Mouse (Mus musculus) heart, embryonic 12.5 days (tissue): ENCODE results near the gene Cfap61. TPM values are rescaled to one million over a fixed set of nuclear protein-coding genes. Genes with fewer than 3 reads are reported as not detected.
A peak's percentile ranks its signal among the peaks of the same experiment; 100 is the strongest.
"Not testable (repeated sequence)": the region's sequence is repeated elsewhere in the genome, so short reads cannot be mapped to it uniquely, and the experiment has no call there.

Experiments used
- ATAC-seq: fragments of 200-750 bp; cut with Nextera tagmentation; 2 replicates; pipeline ENCODE4 v1.8.0; 2017; ENCODE audit warnings: moderate TSS enrichment, moderate library complexity; ENCODE audit not compliant: insufficient number of reproducible peaks, low FRiP score
- H3K27ac ChIP-seq: fragments of 300-500 bp; sonication (generic); 2 replicates; pipeline ENCODE4 v1.5.1; 2016; ENCODE audit warnings: mild to moderate bottlenecking, moderate library complexity; ENCODE audit not compliant: poor library complexity, severe bottlenecking
- H3K27me3 ChIP-seq: fragments of 300-500 bp; sonication (generic); replicated peaks from 2 replicates; pipeline ENCODE4 v1.6.1; 2016; ENCODE audit warnings: mild to moderate bottlenecking, moderate library complexity
- H3K36me3 ChIP-seq: fragments of 300-500 bp; sonication (generic); 2 replicates; pipeline ENCODE4 v1.6.1; 2016; ENCODE audit warnings: mild to moderate bottlenecking, moderate library complexity
- H3K4me1 ChIP-seq: fragments of 300-500 bp; sonication (generic); replicated peaks from 2 replicates; pipeline ENCODE4 v1.6.1; 2016; ENCODE audit warnings: mild to moderate bottlenecking
- H3K4me2 ChIP-seq: fragments of 300-500 bp; sonication (generic); 2 replicates; pipeline ENCODE4 v1.6.1; 2016; ENCODE audit warnings: mild to moderate bottlenecking, moderate library complexity
- H3K4me3 ChIP-seq: fragments of 300-500 bp; sonication (generic); 2 replicates; pipeline ENCODE4 v1.5.1; 2016; ENCODE audit warnings: mild to moderate bottlenecking
- H3K9ac ChIP-seq: fragments of 300-500 bp; sonication (generic); 2 replicates; pipeline ENCODE4 v1.6.1; 2016; ENCODE audit warnings: mild to moderate bottlenecking, moderate library complexity
- H3K9me3 ChIP-seq: fragments of 300-500 bp; sonication (generic); replicated peaks from 2 replicates; pipeline ENCODE4 v1.6.1; 2016; ENCODE audit warnings: mild to moderate bottlenecking, moderate library complexity
- WGBS: fragments of 180-500 bp; shearing (Covaris S2); methylation state at CpG from one replicate; pipeline ENCODE4 v1.1.7; 2016; 5-methylcytosine and 5-hydroxymethylcytosine counted together
- polyA plus RNA-seq: library from polyadenylated mRNA; unstranded; fragments of >200 nt; fragmentation: Nextera tagmentation; extraction: Ambion mirVana; gene quantifications from 2 replicates; pipeline ENCODE4 v1.2.1, GENCODE M21; 2016

The Cfap61 gene
- polyA plus RNA-seq, 1 experiment from 2014 or later, result 0.59 TPM

DNA sequence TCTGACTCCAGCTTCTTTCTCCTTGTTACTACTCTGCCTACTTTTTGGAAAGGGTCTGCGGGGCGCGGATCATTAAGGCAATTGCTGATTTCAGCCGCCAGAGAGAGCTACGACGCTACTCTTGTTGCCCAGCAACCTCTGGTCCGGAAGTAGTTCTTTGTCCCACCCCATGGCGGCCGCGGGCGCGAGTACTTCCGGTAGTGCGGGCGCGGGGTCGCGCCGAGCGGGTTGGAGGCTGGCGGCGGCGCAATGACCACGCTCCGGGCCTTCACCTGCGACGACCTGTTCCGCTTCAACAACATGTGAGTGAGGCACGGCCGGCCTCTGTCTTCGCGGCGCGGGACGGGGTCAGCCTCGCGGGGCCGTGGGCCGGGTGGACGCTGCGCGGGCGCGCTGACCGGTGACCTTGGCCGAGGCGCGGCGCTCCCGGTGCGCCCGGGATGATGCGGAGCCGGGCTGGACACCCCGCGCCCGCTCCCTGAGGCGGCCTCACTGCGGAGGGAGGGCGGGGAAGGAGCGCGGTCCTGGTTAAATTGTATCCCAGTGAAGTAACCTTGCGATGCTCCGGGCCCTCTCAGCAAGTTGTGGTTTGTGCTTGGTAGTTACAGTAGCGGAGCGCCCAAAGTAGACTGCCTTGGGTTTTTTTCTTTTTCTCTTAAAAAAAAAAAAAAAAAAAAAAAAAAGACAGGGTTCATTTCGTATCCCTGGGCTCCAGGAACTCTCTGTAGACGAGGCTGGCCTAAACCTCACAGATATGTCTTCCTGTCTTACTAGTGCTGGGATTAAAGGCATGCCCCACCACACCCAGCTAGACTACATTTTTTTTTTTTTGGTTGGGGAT, 31.3 kb upstream of the Cfap61 start:
- Histone ChIP-seq H3K9ac (peak overlapping the region; percentile 99), H3K4me3 (peak overlapping the region; percentile 100), H3K4me2 (peak overlapping the region; percentile 75), H3K36me3 (peaks cover 10% of the 10 kb centered on the region), H3K27me3 (no peaks in the 10 kb centered on the region), H3K9me3 (no peaks in the 10 kb centered on the region), H3K4me1 (peaks cover 21% of the 10 kb centered on the region), H3K27ac (peak overlapping the region; percentile 93)
- WGBS, result under 1% methylated on average over 68 of the region's 68 CpGs
- ATAC-seq, result peak; percentile 94

DNA sequence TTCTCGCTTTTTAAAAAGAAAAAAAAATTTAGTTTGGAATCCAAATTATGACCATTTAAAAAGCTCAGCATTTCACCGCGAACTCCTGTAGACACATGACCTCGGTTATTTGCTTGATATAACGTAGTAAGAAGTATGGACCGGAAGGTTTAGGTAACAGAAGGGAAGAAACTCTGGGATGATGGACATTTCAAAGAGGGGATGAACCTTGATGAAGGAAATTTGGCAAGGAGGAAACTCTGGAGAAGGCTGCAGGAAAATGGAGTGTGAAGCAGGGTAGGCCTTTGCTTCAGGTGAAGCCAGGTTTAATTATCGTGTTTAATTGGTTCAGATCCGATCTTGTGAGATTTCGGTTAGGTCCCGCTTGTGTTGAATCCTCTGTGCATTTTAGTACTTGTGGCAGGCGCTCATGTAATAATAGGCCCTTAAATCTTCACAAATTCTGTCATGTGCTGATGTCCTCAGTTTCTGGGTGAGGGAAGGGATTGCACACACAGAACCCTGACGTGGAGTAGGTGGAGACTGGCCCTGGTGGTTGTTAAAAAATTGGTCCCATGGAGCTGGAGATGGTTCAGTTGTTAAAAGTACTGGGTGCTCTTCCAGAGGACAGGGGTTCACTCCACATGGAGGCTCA, 30.5 kb upstream of the Cfap61 start:
- peak overlapping the region; percentile 99 for H3K9ac ChIP-seq
- no peaks in the 10 kb centered on the region for H3K9me3 ChIP-seq
- 30% methylated on average over 12 of the region's 12 CpGs for WGBS
- H3K36me3 ChIP-seq, result peaks cover 15% of the 10 kb centered on the region
- H3K4me2 ChIP-seq, result peak overlapping the region; percentile 75
- no peak for ATAC-seq
- H3K27ac ChIP-seq, result no peak overlapping the region
- H3K4me1 ChIP-seq, result peaks cover 21% of the 10 kb centered on the region
- no peaks in the 10 kb centered on the region for H3K27me3 ChIP-seq
- peak overlapping the region; percentile 100 for H3K4me3 ChIP-seq

DNA sequence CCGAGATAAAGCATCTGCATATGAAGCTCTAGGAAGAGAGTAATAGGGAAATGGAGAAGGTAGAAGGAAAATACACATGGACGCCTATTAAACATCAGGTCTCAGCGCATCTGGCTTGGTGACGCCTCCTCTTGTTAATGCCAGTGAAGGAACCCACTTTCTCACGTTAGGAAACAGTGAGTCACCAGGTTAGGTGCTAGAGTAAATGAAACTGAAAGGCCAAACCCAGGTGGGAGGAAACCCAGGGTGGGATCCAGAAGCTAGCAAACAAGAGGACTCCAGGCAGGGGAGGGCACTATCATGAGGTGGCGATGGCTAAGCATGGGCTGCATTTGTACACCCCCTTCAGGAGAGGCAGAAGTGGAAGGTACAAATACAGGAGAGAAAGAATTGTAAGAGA, 29.4 kb upstream of the Cfap61 start:
- 77% methylated on average over 6 of the region's 6 CpGs for WGBS

DNA sequence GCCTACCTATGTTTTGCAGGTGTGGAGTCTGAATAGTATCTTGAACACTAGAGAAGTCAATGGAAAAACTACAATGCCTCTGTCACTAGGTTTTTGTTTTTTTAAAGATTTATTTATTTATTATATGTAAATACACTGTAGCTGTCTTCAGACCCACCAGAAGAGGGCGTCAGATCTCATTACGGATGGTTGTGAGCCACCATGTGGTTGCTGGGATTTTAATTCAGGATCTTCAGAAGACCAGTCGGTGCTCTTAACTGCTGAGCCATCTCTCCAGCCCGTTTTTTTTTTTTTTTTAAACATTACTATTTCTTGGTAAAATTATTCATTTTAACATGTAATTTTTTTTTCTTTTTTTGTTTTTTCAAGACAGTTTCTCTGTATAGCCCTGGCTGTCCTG, 28.7 kb upstream of the Cfap61 start:
- Histone ChIP-seq H3K36me3 (peaks cover 30% of the 10 kb centered on the region), H3K4me1 (peaks cover 21% of the 10 kb centered on the region)
- H3K4me2 ChIP-seq, H3K9ac ChIP-seq, ATAC-seq, H3K9me3 ChIP-seq, H3K27me3 ChIP-seq, H3K4me3 ChIP-seq, H3K27ac ChIP-seq: not testable (repeated sequence)
- 42% methylated on average over 4 of the region's 4 CpGs for WGBS

More for the DNA sequence above, 29.4 kb upstream of the Cfap61 start:
- H3K27ac ChIP-seq, result no peak overlapping the region
- H3K4me1 ChIP-seq, result peaks cover 21% of the 10 kb centered on the region
- ATAC-seq, result no peak
- H3K36me3 ChIP-seq, result peaks cover 23% of the 10 kb centered on the region
- H3K4me2 ChIP-seq, result peak overlapping the region; percentile 13; the same call in 1 of the 2 replicates
- no peak overlapping the region for H3K4me3 ChIP-seq
- no peak overlapping the region for H3K9ac ChIP-seq
- no peaks in the 10 kb centered on the region for H3K27me3 ChIP-seq
- no peaks in the 10 kb centered on the region for H3K9me3 ChIP-seq

DNA sequence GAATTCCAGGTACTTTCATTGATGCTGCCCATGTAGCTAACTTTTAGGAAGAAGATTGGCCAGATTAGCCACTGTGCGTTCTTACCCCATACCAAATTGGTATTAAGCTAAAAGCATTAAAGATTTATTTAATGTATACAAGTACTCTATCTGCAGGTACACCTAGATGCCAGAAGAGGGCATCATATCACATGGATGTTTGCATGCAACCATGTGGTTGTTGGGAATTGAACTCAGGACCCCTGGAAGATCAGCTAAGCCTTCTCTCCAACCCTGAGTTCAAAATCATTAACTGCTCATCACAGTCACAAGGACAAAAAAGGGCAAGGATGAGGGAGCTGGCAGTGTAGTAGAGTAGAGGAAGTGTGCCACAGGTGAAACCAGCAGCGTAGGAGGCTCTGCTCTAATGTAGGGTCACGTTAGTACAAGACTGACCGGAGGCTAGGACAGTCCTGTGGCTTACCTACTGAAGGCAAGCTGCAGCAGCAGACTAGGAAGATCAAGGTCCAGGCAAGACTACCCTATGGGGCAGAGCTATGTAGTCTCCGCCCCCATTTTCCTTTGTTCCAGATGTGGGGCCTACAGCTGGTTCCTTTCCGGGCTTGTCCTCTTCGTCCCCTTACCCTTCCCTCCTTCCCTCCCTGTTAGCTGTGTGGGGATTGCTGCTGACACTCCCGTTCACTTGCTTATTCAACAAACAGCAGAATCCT, 13.5 kb upstream of the Cfap61 start:
- H3K27me3 ChIP-seq, result no peaks in the 10 kb centered on the region
- no peaks in the 10 kb centered on the region for H3K9me3 ChIP-seq
- H3K4me2 ChIP-seq, result no peak overlapping the region
- no peak overlapping the region for H3K9ac ChIP-seq
- no peak for ATAC-seq
- 87% methylated on average over 8 of the region's 8 CpGs for WGBS
- no peak overlapping the region for H3K27ac ChIP-seq
- H3K36me3 ChIP-seq, result peaks cover 81% of the 10 kb centered on the region
- H3K4me1 ChIP-seq, result no peaks in the 10 kb centered on the region
- H3K4me3 ChIP-seq, result no peak overlapping the region

DNA sequence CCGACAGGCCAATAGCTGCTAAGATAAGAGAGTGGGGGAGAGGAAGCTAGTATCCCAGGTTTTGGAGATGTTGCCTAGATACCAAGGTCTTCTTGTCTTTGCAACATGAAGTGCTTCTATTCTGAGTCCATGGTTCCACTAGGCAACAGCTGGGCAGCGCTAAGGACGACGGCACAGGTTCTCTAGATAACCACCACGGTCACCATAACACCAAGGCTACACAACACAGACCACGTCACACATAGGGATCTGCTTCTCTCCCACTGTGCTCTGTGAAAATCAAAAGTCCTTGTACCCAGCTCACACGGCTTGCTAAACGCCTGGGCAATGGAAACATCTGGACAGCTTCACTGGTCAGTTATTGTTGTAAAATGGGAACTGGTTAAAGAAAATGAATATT, 2.4 kb downstream of the Cfap61 start:
- H3K4me1 ChIP-seq, result peaks cover 8% of the 10 kb centered on the region
- H3K9ac ChIP-seq, result no peak overlapping the region
- H3K9me3 ChIP-seq, result no peaks in the 10 kb centered on the region
- H3K27me3 ChIP-seq, result no peaks in the 10 kb centered on the region
- no peak overlapping the region for H3K4me3 ChIP-seq
- peak overlapping the region; percentile 24 for H3K4me2 ChIP-seq
- 46% methylated on average over 8 of the region's 8 CpGs for WGBS
- no peak for ATAC-seq
- H3K27ac ChIP-seq, result peak overlapping the region; percentile 48; the same call in 1 of the 2 replicates
- peaks cover 5% of the 10 kb centered on the region for H3K36me3 ChIP-seq

DNA sequence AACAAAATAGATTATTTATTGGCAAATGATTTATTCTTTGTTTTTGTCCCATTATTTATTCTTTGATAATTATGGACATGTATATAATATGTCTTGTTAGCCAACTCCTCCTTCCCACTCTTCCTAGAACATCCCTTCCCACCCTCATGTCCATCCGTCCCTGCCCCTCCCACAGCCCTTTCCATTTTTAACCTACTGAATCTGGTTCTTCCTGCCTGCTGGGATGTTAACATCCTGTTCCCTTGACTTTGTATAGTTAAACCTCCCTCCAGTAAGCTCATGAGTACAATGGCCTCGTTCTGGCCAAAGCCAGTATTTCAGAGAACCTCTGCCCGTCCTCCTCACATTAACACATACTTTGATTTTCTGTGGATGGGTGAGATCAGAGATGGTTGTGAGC, 6.8 kb downstream of the Cfap61 start:
- Histone ChIP-seq H3K4me1 (no peaks in the 10 kb centered on the region; the same call in 1 of the 2 replicates), H3K27me3 (no peaks in the 10 kb centered on the region), H3K27ac (no peak overlapping the region), H3K4me3 (no peak overlapping the region), H3K36me3 (no peaks in the 10 kb centered on the region), H3K9me3 (no peaks in the 10 kb centered on the region), H3K4me2 (no peak overlapping the region), H3K9ac (no peak overlapping the region)
- WGBS, result 55% methylated on average over 3 of the region's 3 CpGs
- ATAC-seq, result no peak

DNA sequence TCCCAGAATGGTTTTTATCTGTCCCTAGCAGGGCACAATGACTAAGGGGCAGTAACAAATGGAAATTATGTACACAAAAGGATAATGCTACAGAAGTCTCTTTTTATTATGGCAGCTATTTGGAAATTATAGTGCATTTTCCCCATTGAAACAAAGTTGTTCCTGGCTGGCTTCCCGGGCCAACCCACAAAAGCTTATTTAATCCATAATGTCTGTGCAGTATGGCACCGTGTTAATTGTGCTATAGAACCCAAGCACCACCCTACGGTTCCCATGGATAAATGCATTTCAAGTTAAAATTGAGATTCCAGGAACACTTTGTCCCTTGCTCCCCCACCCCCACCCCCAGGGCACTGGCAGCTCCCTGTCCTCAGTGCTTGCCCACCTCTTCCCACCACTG, 9.7 kb downstream of the Cfap61 start:
- WGBS, result 82% methylated on average over 3 of the region's 3 CpGs
- H3K36me3 ChIP-seq, result no peaks in the 10 kb centered on the region
- no peaks in the 10 kb centered on the region for H3K4me1 ChIP-seq
- no peak for ATAC-seq
- no peaks in the 10 kb centered on the region for H3K27me3 ChIP-seq
- H3K9ac ChIP-seq, result no peak overlapping the region
- no peak overlapping the region for H3K4me2 ChIP-seq
- H3K9me3 ChIP-seq, result no peaks in the 10 kb centered on the region
- H3K4me3 ChIP-seq, result no peak overlapping the region
- no peak overlapping the region for H3K27ac ChIP-seq

DNA sequence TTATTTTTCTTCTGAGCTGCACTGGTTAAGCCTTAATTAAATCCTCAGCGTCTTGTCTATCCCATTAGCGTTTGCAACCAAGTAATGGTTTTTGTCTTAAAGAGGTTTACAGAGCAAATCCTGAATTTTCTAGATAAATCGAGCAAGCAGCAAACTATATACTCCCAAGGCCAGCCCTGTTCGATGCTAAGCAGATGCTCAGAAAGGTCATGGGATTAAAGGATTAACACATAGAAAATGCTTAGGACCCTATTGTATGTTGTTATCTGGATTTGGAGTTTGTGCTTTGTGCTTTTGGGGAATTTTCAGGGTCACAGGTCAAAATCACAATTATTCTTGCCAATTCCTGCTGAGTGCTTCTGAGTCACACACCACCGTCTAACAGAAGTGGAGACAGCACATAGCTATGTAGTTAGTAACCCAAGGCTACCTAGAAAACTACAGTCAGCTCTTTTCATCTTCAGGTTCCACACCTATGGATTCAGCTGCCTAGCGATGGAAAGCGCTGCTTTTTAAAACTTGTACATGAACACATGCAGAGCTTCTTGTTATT, 13.9 kb downstream of the Cfap61 start:
- H3K4me2 ChIP-seq, result no peak overlapping the region
- H3K36me3 ChIP-seq, result no peaks in the 10 kb centered on the region
- no peaks in the 10 kb centered on the region for H3K27me3 ChIP-seq
- no peak overlapping the region for H3K4me3 ChIP-seq
- no peaks in the 10 kb centered on the region for H3K9me3 ChIP-seq
- H3K9ac ChIP-seq, result no peak overlapping the region
- H3K4me1 ChIP-seq, result no peaks in the 10 kb centered on the region
- no peak for ATAC-seq
- no peak overlapping the region for H3K27ac ChIP-seq
- 69% methylated on average over 7 of the region's 7 CpGs for WGBS

DNA sequence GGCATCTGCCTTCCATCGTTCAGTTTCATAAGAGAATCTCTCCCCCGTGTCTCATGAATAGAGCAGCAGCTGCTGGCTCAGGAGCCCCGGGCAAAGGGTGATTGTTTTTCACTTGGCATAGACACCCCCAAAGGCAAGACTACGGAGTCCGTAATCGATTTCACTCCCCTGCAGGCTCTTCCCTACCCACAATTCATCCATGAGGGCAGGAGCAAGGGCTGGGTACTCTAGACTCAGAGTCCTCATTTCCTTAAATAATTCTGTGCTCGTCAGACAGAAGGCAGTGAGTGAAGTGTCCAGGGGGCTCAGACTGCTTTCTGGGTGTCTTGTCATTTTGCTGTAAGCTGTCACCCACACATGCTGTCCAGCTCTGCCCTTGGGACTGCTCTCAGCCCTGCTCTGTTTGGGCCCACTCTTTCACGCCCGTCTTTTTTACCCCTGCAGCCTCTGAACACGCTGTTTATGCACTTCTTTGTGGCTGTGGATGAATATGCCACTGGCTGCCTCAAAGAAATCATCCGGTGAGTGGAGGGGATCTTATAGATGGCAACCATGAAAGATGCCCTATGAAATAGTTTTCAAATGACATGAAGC, 15.0 kb downstream of the Cfap61 start:
- Histone ChIP-seq H3K4me1 (no peaks in the 10 kb centered on the region), H3K4me3 (no peak overlapping the region), H3K27me3 (no peaks in the 10 kb centered on the region), H3K27ac (no peak overlapping the region), H3K9ac (no peak overlapping the region), H3K36me3 (no peaks in the 10 kb centered on the region), H3K4me2 (no peak overlapping the region), H3K9me3 (no peaks in the 10 kb centered on the region)
- no peak for ATAC-seq
- 66% methylated on average over 11 of the region's 11 CpGs for WGBS

DNA sequence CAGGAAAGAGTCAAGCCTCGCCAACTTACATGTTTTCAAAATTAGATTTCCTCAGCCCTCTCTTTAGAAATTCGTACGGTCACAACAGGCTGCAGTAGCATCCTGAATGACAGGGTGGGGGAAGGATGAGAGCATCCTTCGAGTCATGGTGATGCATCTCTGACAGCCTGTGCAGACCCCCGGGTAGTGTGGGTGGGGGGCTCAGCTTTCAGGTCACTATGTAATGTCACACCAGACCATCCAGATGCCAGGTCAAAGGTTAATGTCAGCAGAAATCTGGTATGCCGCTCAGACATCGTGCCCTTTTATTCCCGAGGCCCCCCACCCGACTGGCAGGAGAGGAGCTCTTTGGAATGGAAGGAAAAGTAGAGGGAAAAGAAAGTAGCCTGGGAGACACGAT, 15.7 kb downstream of the Cfap61 start:
- no peaks in the 10 kb centered on the region for H3K27me3 ChIP-seq
- ATAC-seq, result no peak
- H3K9ac ChIP-seq, result no peak overlapping the region
- 62% methylated on average over 10 of the region's 10 CpGs for WGBS
- H3K4me3 ChIP-seq, result no peak overlapping the region
- no peak overlapping the region for H3K4me2 ChIP-seq
- H3K4me1 ChIP-seq, result no peaks in the 10 kb centered on the region
- H3K36me3 ChIP-seq, result no peaks in the 10 kb centered on the region
- no peaks in the 10 kb centered on the region for H3K9me3 ChIP-seq
- H3K27ac ChIP-seq, result no peak overlapping the region
